Mouse (Mus musculus) myocyte (in vitro differentiated cells): ENCODE measurements at regions not wholly inside any gene's neighbourhood (a gene's known extent, or its start where the extent isn't known, plus 50 kb on each side); places are given as distances from the start of the nearest gene placed in this dataset.

Experiments used
- H3K27me3 ChIP-seq: one replicate; pipeline ENCODE4 v1.6.1; 2011; ENCODE audit not compliant: control insufficient read depth, insufficient read depth, insufficient read length
- H3K36me3 ChIP-seq: one replicate; pipeline ENCODE4 v1.6.1; 2011; ENCODE audit not compliant: control insufficient read depth, insufficient read depth
- H3K4me2 ChIP-seq: one replicate; pipeline ENCODE4 v1.6.1; 2011; ENCODE audit warnings: low read depth, control low read depth
- H3K4me3 ChIP-seq: one replicate; pipeline ENCODE4 v1.5.1; 2011; ENCODE audit warnings: mild to moderate bottlenecking, control low read depth, moderate library complexity
- H3K79me2 ChIP-seq: one replicate; pipeline ENCODE4 v1.6.1; 2011; ENCODE audit not compliant: control insufficient read depth, insufficient read depth
- H3ac ChIP-seq: one replicate; pipeline ENCODE4 v1.6.1; 2011; ENCODE audit not compliant: control insufficient read depth, insufficient read length
- CEBPB ChIP-seq: IDR thresholded peaks from 2 replicates; pipeline ENCODE4 v1.6.1; 2011; ENCODE audit warnings: mild to moderate bottlenecking, moderate library complexity; ENCODE audit not compliant: poor library complexity, insufficient read depth, severe bottlenecking
- E2F4 ChIP-seq: IDR thresholded peaks from one replicate; pipeline ENCODE4 v1.6.1; 2011; ENCODE audit warnings: mild to moderate bottlenecking, control low read depth, moderate library complexity; ENCODE audit not compliant: insufficient read depth
- MAX ChIP-seq: IDR thresholded peaks from one replicate; pipeline ENCODE4 v1.6.1; 2011; ENCODE audit warnings: low read depth, mild to moderate bottlenecking, control low read depth
- MYOD1 ChIP-seq, 3 experiments: IDR thresholded peaks; one replicate each; pipeline ENCODE4 v1.6.1; 2011; ENCODE audit warnings: control low read depth in 2 of 3, low read depth in 2 of 3, mild to moderate bottlenecking in 2 of 3, moderate library complexity in 1 of 3; ENCODE audit not compliant: insufficient read length in 2 of 3, control insufficient read depth in 1 of 3
- MYOG ChIP-seq, 3 experiments: IDR thresholded peaks; one replicate each; pipeline ENCODE4 v1.6.1; 2011; ENCODE audit warnings: control low read depth in 2 of 3, low read depth in 2 of 3, mild to moderate bottlenecking in 2 of 3; ENCODE audit not compliant: insufficient read length in 2 of 3, control insufficient read depth in 1 of 3, insufficient read depth in 1 of 3
- POLR2A ChIP-seq: IDR thresholded peaks from one replicate; pipeline ENCODE4 v1.6.1; 2011; ENCODE audit warnings: low read depth, mild to moderate bottlenecking, control low read depth, moderate library complexity; ENCODE audit not compliant: insufficient read length
- POLR2AphosphoS2 ChIP-seq: IDR thresholded peaks from one replicate; pipeline ENCODE4 v1.6.1; 2011; ENCODE audit warnings: low read depth, control low read depth; ENCODE audit not compliant: insufficient read length
- REST ChIP-seq: IDR thresholded peaks from one replicate; pipeline ENCODE4 v1.6.1; 2011; ENCODE audit warnings: mild to moderate bottlenecking, control low read depth, moderate library complexity; ENCODE audit not compliant: insufficient read depth, insufficient read length
- SRF ChIP-seq: IDR thresholded peaks from one replicate; pipeline ENCODE4 v1.6.1; 2011; ENCODE audit warnings: low read depth; ENCODE audit not compliant: control insufficient read depth, insufficient read length
- TCF12 ChIP-seq: IDR thresholded peaks from one replicate; pipeline ENCODE4 v1.6.1; 2011; ENCODE audit warnings: mild to moderate bottlenecking, control low read depth; ENCODE audit not compliant: poor library complexity, insufficient read depth, severe bottlenecking
- TCF3 ChIP-seq: IDR thresholded peaks from one replicate; pipeline ENCODE4 v1.6.1; 2011; ENCODE audit warnings: low read depth, control low read depth; ENCODE audit not compliant: insufficient read length
- USF1 ChIP-seq: IDR thresholded peaks from one replicate; pipeline ENCODE4 v1.6.1; 2011; ENCODE audit warnings: low read depth, mild to moderate bottlenecking, control low read depth, moderate library complexity

GRCm38 (mm10) chr16:50065336-50066082 is 265.2 kb downstream of the Cd47 start:
- no peak for TF ChIP-seq POLR2A
- TF ChIP-seq POLR2AphosphoS2, result no peak
- TF ChIP-seq USF1, result no peak
- no peak for TF ChIP-seq REST
- no peak for TF ChIP-seq MYOG (IDR thresholded peaks at IDR 0.05; ENCODE audit: control insufficient read depth in 1 of 3, insufficient read depth in 1 of 3, insufficient read length in 2 of 3, low read depth in 2 of 3)
- TF ChIP-seq TCF3, result no peak
- TF ChIP-seq TCF12, result no peak
- no peak for TF ChIP-seq SRF
- no peak overlapping the region for H3K4me3 ChIP-seq
- H3K4me2 ChIP-seq, result no peak overlapping the region
- no peaks in the 10 kb centered on the region for H3K36me3 ChIP-seq
- H3K27me3 ChIP-seq, result no peaks in the 10 kb centered on the region
- H3K79me2 ChIP-seq, result no peaks in the 10 kb centered on the region
- H3ac ChIP-seq, result no peak overlapping the region

- Histone ChIP-seq H3ac (no peak overlapping the region), H3K27me3 (no peaks in the 10 kb centered on the region), H3K36me3 (no peaks in the 10 kb centered on the region), H3K4me3 (no peak overlapping the region), H3K79me2 (no peaks in the 10 kb centered on the region), H3K4me2 (no peak overlapping the region)
- no peak for TF ChIP-seq TCF3
- TF ChIP-seq E2F4, result no peak
- peak; percentile 53 for TF ChIP-seq REST
- no peak for TF ChIP-seq MYOD1 (IDR thresholded peaks at IDR 0.05; ENCODE audit: control insufficient read depth in 1 of 3, insufficient read length in 2 of 3, low read depth in 2 of 3)
Observed at GRCm38 (mm10) chr16:50069033-50069432, 268.7 kb downstream of the Cd47 start.

GRCm38 (mm10) chr16:50070728-50071127 is 270.4 kb downstream of the Cd47 start:
- TF ChIP-seq USF1 (no peak), SRF (no peak), TCF3 (no peak), MYOD1 (IDR thresholded peaks at IDR 0.05; ENCODE audit: control insufficient read depth in 1 of 3, insufficient read length in 2 of 3, low read depth in 2 of 3) (no peak), MYOG (IDR thresholded peaks at IDR 0.05; ENCODE audit: control insufficient read depth in 1 of 3, insufficient read depth in 1 of 3, insufficient read length in 2 of 3, low read depth in 2 of 3) (no peak), POLR2A (no peak), E2F4 (no peak), REST (no peak), CEBPB (no peak), MAX (no peak), POLR2AphosphoS2 (no peak), TCF12 (no peak)
- H3K4me3 ChIP-seq, result no peak overlapping the region
- no peak overlapping the region for H3ac ChIP-seq
- no peaks in the 10 kb centered on the region for H3K36me3 ChIP-seq
- H3K79me2 ChIP-seq, result no peaks in the 10 kb centered on the region
- no peaks in the 10 kb centered on the region for H3K27me3 ChIP-seq
- H3K4me2 ChIP-seq, result no peak overlapping the region

- Histone ChIP-seq H3K79me2 (no peaks in the 10 kb centered on the region), H3ac (no peak overlapping the region), H3K4me3 (no peak overlapping the region), H3K27me3 (no peaks in the 10 kb centered on the region), H3K36me3 (no peaks in the 10 kb centered on the region), H3K4me2 (no peak overlapping the region)
- TF ChIP-seq REST (no peak), USF1 (no peak), TCF3 (no peak), MYOD1 (IDR thresholded peaks at IDR 0.05; ENCODE audit: control insufficient read depth in 1 of 3, insufficient read length in 2 of 3, low read depth in 2 of 3) (no peak), CEBPB (no peak), TCF12 (no peak), POLR2A (no peak), POLR2AphosphoS2 (no peak), E2F4 (no peak), MYOG (IDR thresholded peaks at IDR 0.05; ENCODE audit: control insufficient read depth in 1 of 3, insufficient read depth in 1 of 3, insufficient read length in 2 of 3, low read depth in 2 of 3) (no peak), MAX (no peak)
Observed at GRCm38 (mm10) chr16:50072853-50073360, 272.6 kb downstream of the Cd47 start.

GRCm38 (mm10) chr16:50073979-50074378 is 273.6 kb downstream of the Cd47 start:
- Histone ChIP-seq H3ac (no peak overlapping the region), H3K36me3 (no peaks in the 10 kb centered on the region), H3K27me3 (no peaks in the 10 kb centered on the region), H3K4me2 (no peak overlapping the region), H3K4me3 (no peak overlapping the region), H3K79me2 (no peaks in the 10 kb centered on the region)
- TF ChIP-seq POLR2AphosphoS2 (no peak), MYOD1 (IDR thresholded peaks at IDR 0.05; ENCODE audit: control insufficient read depth in 1 of 3, insufficient read length in 2 of 3, low read depth in 2 of 3) (no peak), MAX (no peak), TCF12 (no peak)
